Mouse (Mus musculus) neural tube, embryonic 14.5 days (tissue): ENCODE measurements around the gene Hs3st5. TPM values are rescaled to one million over a fixed set of nuclear protein-coding genes. Genes with fewer than 3 reads are reported as not detected.

Source experiments
- ATAC-seq: fragments of 200-750 bp; cut with Nextera tagmentation; 2 replicates; pipeline ENCODE4 v1.8.0; 2017; ENCODE audit warnings: low read depth, mild to moderate bottlenecking, moderate TSS enrichment, moderate library complexity
- H3K27ac ChIP-seq: fragments of 300-500 bp; sonication (generic); 2 replicates; pipeline ENCODE4 v1.5.1; 2014; ENCODE audit warnings: low read depth, mild to moderate bottlenecking, control low read depth, low read length, moderate library complexity, mixed read lengths
- H3K27me3 ChIP-seq: fragments of 300-500 bp; sonication (generic); 2 replicates; pipeline ENCODE4 v1.6.1; 2014; ENCODE audit warnings: low read length; ENCODE audit not compliant: control insufficient read depth, insufficient read depth
- H3K36me3 ChIP-seq: fragments of 300-500 bp; sonication (generic); 2 replicates; pipeline ENCODE4 v1.6.1; 2014; ENCODE audit warnings: low read length, mixed read lengths; ENCODE audit not compliant: control insufficient read depth, insufficient read depth
- H3K4me1 ChIP-seq: fragments of 300-500 bp; sonication (generic); 2 replicates; pipeline ENCODE4 v1.6.1; 2014; ENCODE audit warnings: low read length; ENCODE audit not compliant: control insufficient read depth, insufficient read depth
- H3K4me2 ChIP-seq: fragments of 300-500 bp; sonication (generic); 2 replicates; pipeline ENCODE4 v1.6.1; 2014; ENCODE audit warnings: mild to moderate bottlenecking, low read depth, low read length, control low read depth
- H3K4me3 ChIP-seq: fragments of 300-500 bp; sonication (generic); 2 replicates; pipeline ENCODE4 v1.5.1; 2014; ENCODE audit warnings: low read depth, low read length, control low read depth, mixed read lengths
- H3K9ac ChIP-seq: fragments of 300-500 bp; sonication (generic); replicated peaks from 2 replicates; pipeline ENCODE4 v1.6.1; 2014; ENCODE audit warnings: low read depth, mild to moderate bottlenecking, control low read depth, low read length, mixed read lengths
- H3K9me3 ChIP-seq: fragments of 300-500 bp; sonication (generic); 2 replicates; pipeline ENCODE4 v1.6.1; 2016; ENCODE audit warnings: low read length; ENCODE audit not compliant: control insufficient read depth
- WGBS: fragments of 180-500 bp; shearing (Covaris S2); extraction: QIAGEN DNeasy Blood & Tissue Kit; methylation state at CpG from one replicate; pipeline ENCODE4 v1.1.7; 2014; 5-methylcytosine and 5-hydroxymethylcytosine counted together
- polyA plus RNA-seq: library from polyadenylated mRNA; unstranded; fragments of >200 nt; fragmentation: Nextera tagmentation; extraction: Ambion mirVana; gene quantifications from 2 replicates; pipeline ENCODE4 v1.2.1, GENCODE M21; 2014

Gene Hs3st5
- polyA plus RNA-seq, 1 experiment from 2014 or later, result 61.2 TPM

GRCm38 (mm10) chr10:36739375-36739774 is 232.8 kb downstream of the Hs3st5 start:
- Histone ChIP-seq H3K4me1 (no peaks in the 10 kb centered on the region), H3K27ac (no peak overlapping the region), H3K36me3 (no peaks in the 10 kb centered on the region), H3K9ac (no peak overlapping the region), H3K9me3 (no peaks in the 10 kb centered on the region), H3K27me3 (no peaks in the 10 kb centered on the region), H3K4me3 (no peak overlapping the region), H3K4me2 (no peak overlapping the region)
- ATAC-seq, result no peak

- Histone ChIP-seq H3K27me3 (no peaks in the 10 kb centered on the region), H3K9me3 (no peaks in the 10 kb centered on the region), H3K27ac (no peak overlapping the region), H3K4me3 (no peak overlapping the region), H3K4me1 (no peaks in the 10 kb centered on the region), H3K9ac (no peak overlapping the region), H3K36me3 (no peaks in the 10 kb centered on the region), H3K4me2 (no peak overlapping the region)
- 56% methylated on average over 1 of the region's 1 CpGs for WGBS
- ATAC-seq, result 0 out of 2 replicates have a peak, but pooled peaks have one; percentile 61
Measured at GRCm38 (mm10) chr10:36750021-36750420, 243.4 kb downstream of the Hs3st5 start.

- H3K27me3 ChIP-seq, result no peaks in the 10 kb centered on the region
- no peak overlapping the region for H3K4me2 ChIP-seq
- no peak overlapping the region for H3K27ac ChIP-seq
- 30% methylated on average over 1 of the region's 1 CpGs for WGBS
- ATAC-seq, result no peak
- H3K4me1 ChIP-seq, result no peaks in the 10 kb centered on the region
- H3K4me3 ChIP-seq, result no peak overlapping the region
- no peaks in the 10 kb centered on the region for H3K9me3 ChIP-seq
- H3K9ac ChIP-seq, result no peak overlapping the region
- no peaks in the 10 kb centered on the region for H3K36me3 ChIP-seq
Measured at GRCm38 (mm10) chr10:36754471-36754870, 247.9 kb downstream of the Hs3st5 start.

GRCm38 (mm10) chr10:36773595-36773994 is 267.0 kb downstream of the Hs3st5 start:
- Histone ChIP-seq H3K9ac (no peak overlapping the region), H3K4me2 (no peak overlapping the region), H3K4me3 (no peak overlapping the region), H3K27ac (no peak overlapping the region), H3K9me3 (no peaks in the 10 kb centered on the region; the same call in 1 of the 2 replicates), H3K4me1 (no peaks in the 10 kb centered on the region), H3K36me3 (no peaks in the 10 kb centered on the region), H3K27me3 (no peaks in the 10 kb centered on the region)
- no peak for ATAC-seq

- Histone ChIP-seq H3K4me3 (no peak overlapping the region), H3K4me1 (no peaks in the 10 kb centered on the region), H3K27ac (no peak overlapping the region), H3K4me2 (no peak overlapping the region), H3K9ac (no peak overlapping the region), H3K27me3 (no peaks in the 10 kb centered on the region), H3K9me3 (no peaks in the 10 kb centered on the region; the same call in 1 of the 2 replicates), H3K36me3 (no peaks in the 10 kb centered on the region)
- no peak for ATAC-seq
- WGBS, result 84% methylated on average over 6 of the region's 6 CpGs
Measured at GRCm38 (mm10) chr10:36774898-36775297, 268.3 kb downstream of the Hs3st5 start.

GRCm38 (mm10) chr10:36781641-36782040 is 275.0 kb downstream of the Hs3st5 start:
- Histone ChIP-seq H3K4me3 (no peak overlapping the region), H3K9me3 (no peaks in the 10 kb centered on the region; the same call in 1 of the 2 replicates), H3K4me2 (no peak overlapping the region), H3K9ac (no peak overlapping the region), H3K4me1 (no peaks in the 10 kb centered on the region), H3K36me3 (no peaks in the 10 kb centered on the region), H3K27ac (no peak overlapping the region), H3K27me3 (no peaks in the 10 kb centered on the region)
- ATAC-seq, result no peak
- 74% methylated on average over 1 of the region's 1 CpGs for WGBS

GRCm38 (mm10) chr10:36786970-36787369 is 280.4 kb downstream of the Hs3st5 start:
- Histone ChIP-seq H3K4me2 (no peak overlapping the region), H3K27me3 (no peaks in the 10 kb centered on the region), H3K27ac (no peak overlapping the region), H3K4me1 (no peaks in the 10 kb centered on the region), H3K9ac (no peak overlapping the region), H3K9me3 (no peaks in the 10 kb centered on the region), H3K36me3 (no peaks in the 10 kb centered on the region), H3K4me3 (no peak overlapping the region)
- 86% methylated on average over 7 of the region's 7 CpGs for WGBS
- ATAC-seq, result no peak

GRCm38 (mm10) chr10:36791771-36792170 is 285.2 kb downstream of the Hs3st5 start:
- 45% methylated on average over 2 of the region's 2 CpGs for WGBS
- Histone ChIP-seq H3K9me3 (no peaks in the 10 kb centered on the region), H3K4me1 (no peaks in the 10 kb centered on the region), H3K9ac (no peak overlapping the region), H3K4me2 (no peak overlapping the region), H3K4me3 (no peak overlapping the region), H3K36me3 (no peaks in the 10 kb centered on the region), H3K27ac (no peak overlapping the region), H3K27me3 (no peaks in the 10 kb centered on the region)
- 0 out of 2 replicates have a peak, but pooled peaks have one; percentile 54 for ATAC-seq

- H3K27me3 ChIP-seq, result no peaks in the 10 kb centered on the region
- H3K9me3 ChIP-seq, result no peaks in the 10 kb centered on the region
- no peaks in the 10 kb centered on the region for H3K4me1 ChIP-seq
- no peak overlapping the region for H3K4me2 ChIP-seq
- no peak overlapping the region for H3K4me3 ChIP-seq
- no peak overlapping the region for H3K9ac ChIP-seq
- no peak for ATAC-seq
- no peak overlapping the region for H3K27ac ChIP-seq
- no peaks in the 10 kb centered on the region for H3K36me3 ChIP-seq
Measured at GRCm38 (mm10) chr10:36795311-36795710, 288.7 kb downstream of the Hs3st5 start.
